Mouse (Mus musculus) G1E (cell line): ENCODE data around the gene Ppp1r9a.

Experiments used
- CTCF ChIP-seq: IDR thresholded peaks from 2 replicates; pipeline ENCODE4 v1.5.1; 2012; ENCODE audit warnings: low read depth, low read length, inconsistent platforms, mixed read lengths
- GATA2 ChIP-seq: IDR thresholded peaks from 2 replicates; pipeline ENCODE4 v1.6.1; 2012; ENCODE audit warnings: low read depth, low read length, inconsistent platforms, borderline replicate concordance
- POLR2AphosphoS5 ChIP-seq: IDR thresholded peaks from 2 replicates; pipeline ENCODE4 v1.6.1; 2012; ENCODE audit warnings: low read depth, low read length, inconsistent platforms; ENCODE audit not compliant: insufficient replicate concordance

DNA sequence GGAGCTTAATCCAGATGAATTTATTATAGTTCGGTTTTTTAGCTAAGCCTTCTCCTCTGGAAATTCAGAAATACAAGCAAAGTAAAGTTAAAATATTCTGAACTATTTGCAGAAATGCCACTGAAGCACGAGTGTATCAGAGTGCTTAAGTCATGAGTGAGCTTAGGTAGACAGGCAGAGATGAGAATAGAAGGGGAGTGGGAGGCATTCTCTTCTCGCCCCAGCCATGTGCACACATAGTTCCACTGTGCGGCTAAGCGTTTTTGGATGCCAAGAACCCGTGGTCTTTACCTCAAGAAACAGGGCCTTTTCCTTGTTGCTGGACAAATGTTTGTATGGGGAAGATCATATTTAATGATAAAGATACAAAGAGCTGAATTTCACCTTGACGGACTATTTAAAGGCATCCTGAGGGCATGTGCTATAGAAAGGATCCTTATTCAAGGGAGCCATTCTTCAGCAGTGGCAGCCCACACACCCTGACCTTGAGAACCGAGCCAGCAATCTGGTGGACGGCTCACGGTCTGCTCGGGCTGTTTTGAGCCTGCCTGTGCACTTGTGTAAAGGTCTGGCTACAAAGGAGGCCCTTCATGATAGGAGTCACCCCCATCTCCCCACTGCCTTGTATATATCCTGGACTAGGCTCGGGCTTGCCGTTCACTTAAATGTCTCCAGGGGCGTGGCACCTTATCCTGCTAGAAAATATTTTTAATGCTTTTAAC, 23.4 kb downstream of the Ppp1r9a start:
- TF ChIP-seq POLR2AphosphoS5 (no peak), CTCF (no peak), GATA2 (no peak)
